Mouse (Mus musculus): Measurements from ENCODE around the gene Gnb1l.

GRCm38 (mm10) chr16:18506524-18507199 is 8.1 kb downstream of the Gnb1l start:
- TF ChIP-seq POLR2A (IDR thresholded peaks at IDR 0.05; ENCODE audit: low read depth, low read length) (no peak), CTCF (IDR thresholded peaks at IDR 0.05; ENCODE audit: borderline replicate concordance, insufficient read depth, low read length) (no peak)
